Mouse (Mus musculus) CH12.LX (cell line): ENCODE data around the gene Olfr47. TPM values are rescaled to one million over a fixed set of nuclear protein-coding genes. Genes with fewer than 3 reads are reported as not detected.

ENCODE experiments used
- DNase-seq: peaks from one replicate; pipeline ENCODE4 v3.0.0-alpha.2; 2013; ENCODE audit errors: extremely low read depth
- H3K27ac ChIP-seq: 2 replicates; pipeline ENCODE4 v1.5.1; 2012; ENCODE audit warnings: low read depth, mild to moderate bottlenecking, control low read depth, moderate library complexity; ENCODE audit not compliant: insufficient read depth
- H3K27me3 ChIP-seq: replicated peaks from 2 replicates; pipeline ENCODE3; 2012; ENCODE audit warnings: inconsistent platforms
- H3K36me3 ChIP-seq, 2 experiments: replicated peaks in 1 of 2; 2 replicates each; pipeline versions ENCODE3 to v1.6.1; 2012; ENCODE audit warnings: inconsistent platforms in 1 of 2, low read length in 1 of 2, mild to moderate bottlenecking in 1 of 2, mixed read lengths in 1 of 2, moderate library complexity in 1 of 2; ENCODE audit not compliant: control insufficient read depth in 1 of 2, insufficient read depth in 1 of 2
- H3K4me1 ChIP-seq, 2 experiments: 2 replicates each; pipeline ENCODE4 v1.6.1; 2012; ENCODE audit warnings: inconsistent platforms in 1 of 2, moderate library complexity in 1 of 2; ENCODE audit not compliant: insufficient read depth in 2 of 2, control insufficient read depth in 1 of 2
- H3K4me2 ChIP-seq: 2 replicates; pipeline ENCODE4 v1.6.1; 2012; ENCODE audit warnings: low read depth, mild to moderate bottlenecking, control low read depth; ENCODE audit not compliant: poor library complexity, insufficient read depth, severe bottlenecking
- H3K4me3 ChIP-seq, 3 experiments: fragments of 150-350 bp in 1 of 3; sonication (generic) in 1 of 3; replicated peaks in 1 of 3; 2 replicates each; pipeline versions ENCODE3 to v1.5.1; 2011 to 2012; ENCODE audit warnings: low read depth in 2 of 3, low read length in 2 of 3, mild to moderate bottlenecking in 2 of 3, moderate library complexity in 2 of 3, control low read depth in 1 of 3, improper control_type of control experiment in 1 of 3, inconsistent platforms in 1 of 3, mixed read lengths in 1 of 3; ENCODE audit not compliant: poor library complexity in 1 of 3
- H3K79me2 ChIP-seq: replicated peaks from 2 replicates; pipeline ENCODE4 v1.6.1; 2012; ENCODE audit warnings: mild to moderate bottlenecking, moderate library complexity; ENCODE audit not compliant: control insufficient read depth, poor library complexity, insufficient read depth, severe bottlenecking; ENCODE audit errors: extremely low read depth
- H3K9ac ChIP-seq: 2 replicates; pipeline ENCODE4 v1.6.1; 2012; ENCODE audit warnings: low read depth, mild to moderate bottlenecking, control low read depth, moderate library complexity; ENCODE audit not compliant: insufficient read depth
- H3K9me3 ChIP-seq: replicated peaks from 2 replicates; pipeline ENCODE3; 2012; ENCODE audit warnings: low read length, inconsistent platforms, mixed read lengths
- BHLHE40 ChIP-seq: IDR thresholded peaks from 2 replicates; pipeline ENCODE4 v1.6.1; 2011; ENCODE audit warnings: mild to moderate bottlenecking, low read depth, low read length, improper control_type of control experiment
- CHD1 ChIP-seq: IDR thresholded peaks from 2 replicates; pipeline ENCODE4 v1.6.1; 2012; ENCODE audit warnings: low read depth, low read length, improper control_type of control experiment, inconsistent platforms
- CTCF ChIP-seq, 2 experiments: IDR thresholded peaks in 1 of 2; conservative IDR thresholded peaks in 1 of 2; 2 replicates each; pipeline ENCODE4 v1.5.1; 2011 to 2012; ENCODE audit warnings: low read depth in 2 of 2, low read length in 2 of 2, improper control_type of control experiment in 1 of 2, inconsistent platforms in 1 of 2, mild to moderate bottlenecking in 1 of 2, moderate library complexity in 1 of 2
- E2F4 ChIP-seq: IDR thresholded peaks from 2 replicates; pipeline ENCODE4 v1.6.1; 2011; ENCODE audit warnings: low read depth, low read length, improper control_type of control experiment; ENCODE audit not compliant: insufficient replicate concordance
- ELF1 ChIP-seq: IDR thresholded peaks from 2 replicates; pipeline ENCODE4 v1.6.1; 2014; ENCODE audit warnings: low read depth, mild to moderate bottlenecking, inconsistent platforms, low read length, improper control_type of control experiment
- EP300 ChIP-seq: IDR thresholded peaks from 2 replicates; pipeline ENCODE4 v1.6.1; 2011; ENCODE audit warnings: low read length, improper control_type of control experiment
- GABPA ChIP-seq: IDR thresholded peaks from 2 replicates; pipeline ENCODE4 v1.6.1; 2012; ENCODE audit warnings: low read depth, low read length, improper control_type of control experiment, inconsistent platforms; ENCODE audit not compliant: insufficient replicate concordance
- JUN ChIP-seq: IDR thresholded peaks from 2 replicates; pipeline ENCODE4 v1.6.1; 2011; ENCODE audit warnings: low read depth, mild to moderate bottlenecking, low read length, improper control_type of control experiment, moderate library complexity; ENCODE audit not compliant: insufficient read depth
- JUND ChIP-seq: conservative IDR thresholded peaks from 2 replicates; pipeline ENCODE4 v1.6.1; 2011; ENCODE audit warnings: low read depth, low read length, improper control_type of control experiment
- MAFK ChIP-seq: IDR thresholded peaks from 2 replicates; pipeline ENCODE4 v1.6.1; 2011; ENCODE audit warnings: low read length, improper control_type of control experiment; ENCODE audit not compliant: insufficient replicate concordance
- MAX ChIP-seq: IDR thresholded peaks from 2 replicates; pipeline ENCODE4 v1.6.1; 2011; ENCODE audit warnings: low read length, improper control_type of control experiment
- MEF2A ChIP-seq: IDR thresholded peaks from 2 replicates; pipeline ENCODE4 v1.6.1; 2014; ENCODE audit warnings: low read depth, mild to moderate bottlenecking, inconsistent platforms, low read length, improper control_type of control experiment, borderline replicate concordance
- MXI1 ChIP-seq: IDR thresholded peaks from 2 replicates; pipeline ENCODE4 v1.6.1; 2011; ENCODE audit warnings: mild to moderate bottlenecking, low read depth, low read length, improper control_type of control experiment
- MYC ChIP-seq: IDR thresholded peaks from 2 replicates; pipeline ENCODE4 v1.6.1; 2011; ENCODE audit warnings: low read depth, mild to moderate bottlenecking, improper control_type of control experiment, low read length
- POLR2A ChIP-seq: IDR thresholded peaks from 2 replicates; pipeline ENCODE4 v1.6.1; 2011; ENCODE audit warnings: low read depth, mild to moderate bottlenecking, improper control_type of control experiment, low read length
- POLR2AphosphoS2 ChIP-seq: IDR thresholded peaks from 2 replicates; pipeline ENCODE4 v1.6.1; 2011; ENCODE audit warnings: low read depth, low read length, improper control_type of control experiment
- RAD21 ChIP-seq: IDR thresholded peaks from 2 replicates; pipeline ENCODE4 v1.6.1; 2011; ENCODE audit warnings: low read depth, mild to moderate bottlenecking, low read length, improper control_type of control experiment, moderate library complexity
- SIN3A ChIP-seq: IDR thresholded peaks from 2 replicates; pipeline ENCODE4 v1.6.1; 2012; ENCODE audit warnings: low read length, improper control_type of control experiment, inconsistent platforms
- SMC3 ChIP-seq: IDR thresholded peaks from 2 replicates; pipeline ENCODE4 v1.6.1; 2011; ENCODE audit warnings: low read depth, low read length, improper control_type of control experiment
- TCF12 ChIP-seq: IDR thresholded peaks from 2 replicates; pipeline ENCODE4 v1.6.1; 2014; ENCODE audit warnings: low read depth, mild to moderate bottlenecking, inconsistent platforms, low read length, improper control_type of control experiment
- USF1 ChIP-seq: IDR thresholded peaks from 2 replicates; pipeline ENCODE4 v1.6.1; 2014; ENCODE audit warnings: low read depth, mild to moderate bottlenecking, inconsistent platforms, low read length, improper control_type of control experiment
- USF2 ChIP-seq: conservative IDR thresholded peaks from 2 replicates; pipeline ENCODE4 v1.6.1; 2011; ENCODE audit warnings: low read depth, low read length, improper control_type of control experiment
- ZKSCAN1 ChIP-seq: IDR thresholded peaks from 2 replicates; pipeline ENCODE4 v1.6.1; 2012; ENCODE audit warnings: low read depth, inconsistent platforms, low read length, improper control_type of control experiment, borderline replicate concordance
- ZMIZ1 ChIP-seq: IDR thresholded peaks from 2 replicates; pipeline ENCODE4 v1.6.1; 2012; ENCODE audit warnings: low read depth, mild to moderate bottlenecking, inconsistent platforms, low read length, improper control_type of control experiment
- ZNF384 ChIP-seq: IDR thresholded peaks from 2 replicates; pipeline ENCODE4 v1.6.1; 2012; ENCODE audit warnings: low read depth, low read length, improper control_type of control experiment, inconsistent platforms
- dilution Hi-C: fragments of 300-500 bp; cut with MboI; formaldehyde crosslinking; loops from 2 replicates; pipeline ENCODE4 v1.14.3; 2020; ENCODE audit warnings: low sequenced_read_pairs; ENCODE audit not compliant: extremely low pct_unique_long_range_greater_than_20kb, extremely low pct_ligation_motif_present
- in situ Hi-C: fragments of 300-500 bp; cut with MboI; formaldehyde crosslinking; loops from 3 replicates; pipeline ENCODE4 v1.14.3; 2019; ENCODE audit warnings: low sequenced_read_pairs, low pct_ligation_motif_present, low pct_unique_long_range_greater_than_20kb, mixed read lengths
- polyA plus RNA-seq: library from polyadenylated mRNA; unstranded; fragments of >175 nt; gene quantifications from 2 replicates; pipeline ENCODE4 v1.2.1, GENCODE M21; 2012; ENCODE audit warnings: low read depth; ENCODE audit not compliant: insufficient read length
- total RNA-seq, 2 experiments: library from RNA; depleted of rRNA; stranded (reverse); fragments of 300-350 nt in 1 of 2; fragments of >200 nt in 1 of 2; gene quantifications; 2 replicates each; pipeline ENCODE4 v1.2.3; 2012 to 2014

Gene Olfr47
- total and polyA plus RNA-seq, 3 experiments, result not detected

DNA sequence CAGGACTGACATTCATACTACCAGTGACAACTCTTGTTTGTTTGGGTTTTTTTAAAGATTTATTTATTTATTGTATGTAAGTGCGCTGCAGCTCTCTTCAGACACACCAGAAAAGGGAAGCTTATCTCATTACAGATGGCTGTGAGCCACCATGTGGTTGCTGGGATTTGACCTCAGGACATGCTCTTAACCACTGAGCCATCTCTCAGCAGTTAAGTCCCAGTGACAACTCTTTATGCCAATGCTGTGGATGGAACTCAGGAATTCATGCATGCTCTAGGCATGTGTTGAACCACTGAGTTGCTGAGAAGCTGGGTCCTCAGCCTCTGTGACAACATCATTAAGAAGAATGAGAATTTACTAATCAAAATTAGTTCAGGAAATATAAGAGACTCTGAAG lies 21.7 kb downstream of the Olfr47 start:
- in situ Hi-C loops (no loop called here), dilution Hi-C loops (no loop called here)
- Histone ChIP-seq H3K79me2 (no peaks in the 10 kb centered on the region), H3K9ac (no peak overlapping the region), H3K4me2 (no peak overlapping the region), H3K27me3 (no peaks in the 10 kb centered on the region), H3K4me1 (no peaks in the 10 kb centered on the region), H3K9me3 (no peaks in the 10 kb centered on the region), H3K27ac (no peak overlapping the region), H3K36me3 (no peaks in the 10 kb centered on the region), H3K4me3 (no peak overlapping the region)
- TF ChIP-seq MYC (no peak), ELF1 (no peak), MAX (no peak), MXI1 (no peak), GABPA (no peak), EP300 (no peak), JUND (no peak), RAD21 (no peak), SIN3A (no peak), USF1 (no peak), SMC3 (no peak), ZKSCAN1 (no peak)
- no peak for DNase-seq

DNA sequence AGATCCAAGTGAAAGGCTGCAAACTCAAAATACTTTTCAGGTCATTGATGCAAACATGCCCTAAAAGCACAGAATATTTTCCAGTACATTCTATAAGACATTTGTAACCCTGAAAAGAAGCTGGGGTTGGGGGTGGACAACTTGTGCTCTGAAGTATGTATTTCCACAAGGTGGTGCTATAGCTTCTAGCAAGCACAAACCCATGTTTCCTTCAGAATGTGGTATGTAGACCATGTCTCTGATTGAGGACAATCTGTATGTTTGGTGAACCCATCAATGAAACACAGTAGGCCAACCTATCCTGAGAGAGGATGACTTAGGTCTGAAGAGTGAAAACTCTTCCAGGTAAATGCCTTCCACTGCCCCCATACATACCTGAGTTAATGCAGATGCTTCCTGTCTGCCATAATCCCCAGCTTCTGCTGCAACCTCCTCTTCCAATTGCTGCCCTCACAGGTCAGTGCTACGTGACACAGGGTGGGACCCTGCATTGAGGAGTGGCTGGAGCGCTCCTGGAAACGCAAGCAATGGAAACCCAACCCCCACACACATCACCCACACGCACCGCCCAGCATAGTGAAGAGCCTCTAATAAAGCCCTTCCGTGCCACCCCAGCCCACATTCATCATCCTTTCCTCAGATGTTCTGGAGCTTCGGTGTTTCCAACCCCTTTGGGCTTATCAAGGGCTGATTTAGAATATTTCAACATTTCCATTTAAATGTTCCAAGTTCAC lies 23.0 kb downstream of the Olfr47 start:
- Histone ChIP-seq H3K27ac (no peak overlapping the region), H3K4me2 (no peak overlapping the region), H3K79me2 (no peaks in the 10 kb centered on the region), H3K27me3 (no peaks in the 10 kb centered on the region)
- DNase-seq, result no peak
- in situ Hi-C loops, result no loop called here
- peak; percentile 67 for TF ChIP-seq SMC3
- TF ChIP-seq RAD21, result peak; percentile 72
- no peak for TF ChIP-seq POLR2A
- TF ChIP-seq JUND, result no peak
- peak; percentile 19 to 75; a peak in 2 of 4 replicates for TF ChIP-seq CTCF (conservative IDR thresholded peaks at IDR 0.05 in 1 of 2, IDR thresholded peaks at IDR 0.05 in 1 of 2; ENCODE audit: low read depth in 2 of 2, low read length in 2 of 2)
- TF ChIP-seq, all 38 proteins: peak for 3
- dilution Hi-C loops, result no loop called here
- Histone ChIP-seq H3K4me3 (no peak overlapping the region), H3K9ac (no peak overlapping the region), H3K9me3 (no peaks in the 10 kb centered on the region), H3K36me3 (no peaks in the 10 kb centered on the region), H3K4me1 (no peaks in the 10 kb centered on the region)

DNA sequence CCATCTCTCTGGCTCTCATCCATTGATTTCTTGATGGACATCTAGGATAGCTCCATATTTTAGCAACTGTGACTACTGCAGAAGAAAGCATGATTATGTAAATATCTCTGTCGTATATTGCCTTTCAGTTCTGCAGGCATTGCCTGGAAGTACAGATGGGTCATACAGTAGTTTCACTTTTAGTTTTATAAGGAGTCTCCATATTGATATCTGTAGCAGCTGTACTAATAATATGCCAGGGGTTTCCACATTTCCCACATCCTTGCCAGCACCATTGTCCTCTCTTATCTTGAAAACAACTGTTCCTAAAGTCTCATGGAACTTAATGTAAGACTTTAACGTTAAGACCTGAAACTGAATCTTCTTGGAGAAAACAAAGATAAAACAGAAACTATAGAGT lies 29.4 kb downstream of the Olfr47 start:
- H3K9ac ChIP-seq, result no peak overlapping the region; the same call in 1 of the 2 replicates
- in situ Hi-C loops, result no loop called here
- DNase-seq, result no peak
- no peaks in the 10 kb centered on the region for H3K4me1 ChIP-seq
- H3K4me3 ChIP-seq, result no peak overlapping the region
- H3K79me2 ChIP-seq, result no peaks in the 10 kb centered on the region
- H3K27ac ChIP-seq, result no peak overlapping the region
- H3K27me3 ChIP-seq, result no peaks in the 10 kb centered on the region
- no peaks in the 10 kb centered on the region for H3K9me3 ChIP-seq
- dilution Hi-C loops, result no loop called here
- H3K36me3 ChIP-seq, result no peaks in the 10 kb centered on the region
- H3K4me2 ChIP-seq, result peak overlapping the region; percentile 71; the same call in 1 of the 2 replicates
- TF ChIP-seq ZMIZ1 (no peak), MEF2A (no peak), MAFK (no peak), GABPA (no peak), JUN (no peak), MYC (no peak), BHLHE40 (no peak), POLR2AphosphoS2 (no peak), SMC3 (no peak), E2F4 (no peak), MXI1 (no peak), ZKSCAN1 (no peak), TCF12 (no peak), USF2 (no peak), MAX (no peak), ZNF384 (no peak), EP300 (no peak), CHD1 (no peak)
